Mouse (Mus musculus) mature B cell (primary cell): ENCODE data around the gene Gm21974.
"Not testable (repeated sequence)": the region's sequence is repeated elsewhere in the genome, so short reads cannot be mapped to it uniquely, and the experiment has no call there.

Experiments
- in situ Hi-C: fragments of 300-500 bp; cut with MboI; formaldehyde crosslinking; loops from 2 replicates; pipeline ENCODE4 v1.14.3; 2019

Gene Gm21974

GRCm38 (mm10) chr7:127895442-127895841, at the start of gene Gm21974, which contains the start of gene Vkorc1:
TSS of gene Gm21974 (minus strand) at chr7:127895454.
TSS of gene Vkorc1 (minus strand) at chr7:127895617.
- in situ Hi-C loops, result no loop called here

GRCm38 (mm10) chr7:127944614-127945013, 49.4 kb upstream of the Gm21974 start:
- in situ Hi-C loops, result no loop called here

GRCm38 (mm10) chr7:127942097-127942496, 46.8 kb upstream of the Gm21974 start:
- in situ Hi-C loops, result not testable (repeated sequence)

GRCm38 (mm10) chr7:127936216-127936884, 41.1 kb upstream of the Gm21974 start:
- in situ Hi-C loops, result no loop called here

- in situ Hi-C loops, result no loop called here
Measured at GRCm38 (mm10) chr7:127935748-127936159, 40.5 kb upstream of the Gm21974 start.

GRCm38 (mm10) chr7:127935028-127935722, 39.9 kb upstream of the Gm21974 start:
- in situ Hi-C loops, result no loop called here

GRCm38 (mm10) chr7:127934075-127934474, 38.8 kb upstream of the Gm21974 start:
- in situ Hi-C loops, result no loop called here

GRCm38 (mm10) chr7:127932273-127933031, 37.2 kb upstream of the Gm21974 start:
- in situ Hi-C loops, result no loop called here

GRCm38 (mm10) chr7:127931351-127932135, 36.3 kb upstream of the Gm21974 start:
- in situ Hi-C loops, result no loop called here

- in situ Hi-C loops, result no loop called here
Measured at GRCm38 (mm10) chr7:127930636-127931035, 35.4 kb upstream of the Gm21974 start.

GRCm38 (mm10) chr7:127929923-127930322, 34.7 kb upstream of the Gm21974 start, which contains the start of gene Prss8:
TSS of gene Prss8 (minus strand) at chr7:127930104.
- in situ Hi-C loops, result no loop called here

GRCm38 (mm10) chr7:127928596-127928995, 33.3 kb upstream of the Gm21974 start:
- in situ Hi-C loops, result no loop called here

- in situ Hi-C loops, result no loop called here
Measured at GRCm38 (mm10) chr7:127927726-127928125, 32.5 kb upstream of the Gm21974 start.

GRCm38 (mm10) chr7:127926846-127927245, 31.6 kb upstream of the Gm21974 start:
- in situ Hi-C loops, result no loop called here

- in situ Hi-C loops, result no loop called here
Measured at GRCm38 (mm10) chr7:127926066-127926465, 30.8 kb upstream of the Gm21974 start.

- in situ Hi-C loops, result no loop called here
Measured at GRCm38 (mm10) chr7:127925252-127925651, 30.0 kb upstream of the Gm21974 start.

- in situ Hi-C loops, result no loop called here
Measured at GRCm38 (mm10) chr7:127923714-127924113, 28.5 kb upstream of the Gm21974 start.

- in situ Hi-C loops, result no loop called here
Measured at GRCm38 (mm10) chr7:127922451-127923275, 27.4 kb upstream of the Gm21974 start.

- in situ Hi-C loops, result no loop called here
Measured at GRCm38 (mm10) chr7:127921516-127921915, 26.3 kb upstream of the Gm21974 start.

- in situ Hi-C loops, result no loop called here
Measured at GRCm38 (mm10) chr7:127919290-127919689, 24.0 kb upstream of the Gm21974 start.

- in situ Hi-C loops, result no loop called here
Measured at GRCm38 (mm10) chr7:127918203-127918602, 22.9 kb upstream of the Gm21974 start.
